Mouse (Mus musculus): ENCODE measurements around the gene Olfr27. TPM values are rescaled to one million over a fixed set of nuclear protein-coding genes. Genes with fewer than 3 reads are reported as not detected.

Olfr27 gene
- not detected for total RNA-seq (2023)

GRCm38 (mm10) chr9:39127831-39128230 lies at the start of gene Olfr27:
TSS of gene Olfr27 (plus strand) at chr9:39128131.

DNA sequence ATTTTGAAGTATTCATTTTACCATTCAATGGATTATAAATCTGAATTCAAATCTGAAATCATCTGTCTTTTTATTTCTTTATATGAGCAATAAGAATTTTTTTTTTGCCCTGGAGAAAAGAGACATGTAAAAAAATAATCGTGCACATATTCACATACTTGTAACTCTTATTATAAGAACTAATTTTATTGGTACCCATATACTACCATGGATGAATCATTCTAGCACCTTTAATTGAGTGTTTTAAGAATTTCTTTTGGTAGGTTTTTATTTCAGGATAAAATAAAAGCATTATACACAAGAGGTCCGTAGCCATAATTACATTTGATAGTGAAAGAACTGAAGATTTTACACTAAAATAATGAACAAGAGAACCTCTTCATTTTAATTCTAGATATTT lies 49.1 kb upstream of the Olfr27 start, which contains the start of gene Olfr938:
TSS of gene Olfr938 (minus strand) at position 101 of the 400 bp plus-strand sequence.

GRCm38 (mm10) chr9:39166004-39166403 lies 38.1 kb downstream of the Olfr27 start, which contains the start of gene Olfr943:
TSS of gene Olfr943 (plus strand) at chr9:39166304.

Other genes starting within 250 kb of the Olfr27 start
- gene Olfr930, start 198.3 kb upstream of the Olfr27 start, total RNA-seq (2023), result not detected
- not detected for gene Olfr933, start 155.8 kb upstream of the Olfr27 start, total RNA-seq (2023)
- gene Olfr934, start 139.8 kb upstream of the Olfr27 start, total RNA-seq (2023), result not detected
- gene Olfr935, start 128.4 kb upstream of the Olfr27 start, total RNA-seq (2023), result not detected
- gene Olfr146, start 104.8 kb upstream of the Olfr27 start, total RNA-seq (2023), result not detected
- not detected for gene Olfr937, start 63.2 kb upstream of the Olfr27 start, total RNA-seq (2023)
- gene Olfr938, start 49.2 kb upstream of the Olfr27 start, total RNA-seq (2023), result not detected
- gene Olfr943, start 38.2 kb downstream of the Olfr27 start, total RNA-seq (2023), result not detected
- gene Olfr944, start 73.8 kb downstream of the Olfr27 start, total RNA-seq (2023), result not detected
- not detected for gene Olfr1537, start 121.9 kb downstream of the Olfr27 start, total RNA-seq (2023)
- not detected for gene Olfr945, start 148.7 kb downstream of the Olfr27 start, total RNA-seq (2023)
- gene Olfr948, start 197.9 kb downstream of the Olfr27 start, total RNA-seq (2023), result not detected